ENCODE assay signal across 23 mouse cellular contexts in genomic region chr11:91262216-91262615, GRCm38 (mm10).
DNase-seq lines count a peak whose midpoint lies in the region; ATAC-seq and TF ChIP-seq lines count a peak whose summit lies in the region.
"Had no signal": no experiment of that assay in that cellular context is flagged by ENCODE, and none has a peak within 500 bp of the region (broad histone marks: within the 10 kb centered on the region; RNA-seq: fewer than 3 reads in every experiment).

No protein-coding gene starts in this region.

- H3K4me2 ChIP-seq in forebrain, embryonic 14.5 days (ENCODE audit: low read length) = no peak overlapping the region
- no peak overlapping the region for H3K4me2 ChIP-seq in forebrain, embryonic 16.5 days (ENCODE audit: low read length)
- no peak overlapping the region for H3K4me2 ChIP-seq in lung, embryonic 15.5 days
- no peak overlapping the region for H3K4me2 ChIP-seq in stomach, embryonic 15.5 days
- H3K4me2 ChIP-seq: embryonic facial prominence, embryonic 12.5 days; forebrain, embryonic 13.5 days; hindbrain, embryonic 15.5 days; kidney, embryonic 15.5 days; midbrain, embryonic 12.5 days; neural tube, embryonic 15.5 days had no signal

- no peaks in the 10 kb centered on the region for H3K9me3 ChIP-seq in forebrain, embryonic 14.5 days (replicated peaks; ENCODE audit: control insufficient read depth, low read length)
- no peaks in the 10 kb centered on the region for H3K9me3 ChIP-seq in forebrain, embryonic 16.5 days (ENCODE audit: control insufficient read depth, low read length)
- H3K9me3 ChIP-seq in lung, embryonic 15.5 days = no peaks in the 10 kb centered on the region
- H3K9me3 ChIP-seq in stomach, embryonic 15.5 days = no peaks in the 10 kb centered on the region
- H3K9me3 ChIP-seq: embryonic facial prominence, embryonic 12.5 days; forebrain, embryonic 13.5 days; heart, embryonic 10.5 days; hindbrain, embryonic 15.5 days; kidney, embryonic 15.5 days; neural tube, embryonic 15.5 days had no signal

- no peak overlapping the region for H3K9ac ChIP-seq in forebrain, embryonic 14.5 days (ENCODE audit: low read length)
- H3K9ac ChIP-seq in forebrain, embryonic 16.5 days (replicated peaks; ENCODE audit: low read depth, low read length) = no peak overlapping the region
- no peak overlapping the region for H3K9ac ChIP-seq in lung, embryonic 15.5 days
- H3K9ac ChIP-seq in stomach, embryonic 15.5 days = no peak overlapping the region
- H3K9ac ChIP-seq: embryonic facial prominence, embryonic 12.5 days; forebrain, embryonic 13.5 days; hindbrain, embryonic 15.5 days; kidney, embryonic 15.5 days; midbrain, embryonic 12.5 days; neural tube, embryonic 15.5 days had no signal

- no peak overlapping the region for H3K27ac ChIP-seq in forebrain, embryonic 14.5 days (ENCODE audit: low read depth, low read length)
- H3K27ac ChIP-seq in forebrain, embryonic 16.5 days (ENCODE audit: low read length) = no peak overlapping the region
- H3K27ac ChIP-seq in lung, embryonic 15.5 days = no peak overlapping the region
- H3K27ac ChIP-seq in stomach, embryonic 15.5 days = no peak overlapping the region
- H3K27ac ChIP-seq: embryonic facial prominence, embryonic 12.5 days; forebrain, embryonic 13.5 days; heart, embryonic 10.5 days; hindbrain, embryonic 15.5 days; kidney, embryonic 15.5 days; midbrain, embryonic 12.5 days; neural tube, embryonic 15.5 days had no signal

- DNase-seq in forebrain, embryonic 14.5 days (ENCODE audit: low spot score) = peak; percentile 47
- DNase-seq in lung, postnatal 10 days = no peak
- peak; percentile 51 for DNase-seq in brain, embryonic 14.5 days (ENCODE audit: low read depth)
- no peak for DNase-seq in cerebellum, adult 8-10 months
- no peak for DNase-seq in layer of hippocampus, adult 9-11 months
- DNase-seq: cerebellum, adult 18-20 months; cerebellum, postnatal 25 days; kidney, postnatal 4 days; right cerebral cortex, adult 18-20 months; right cerebral cortex, postnatal 4 days; thymus, postnatal 25 days had no signal

- ATAC-seq in forebrain, embryonic 14.5 days = no peak
- ATAC-seq in forebrain, embryonic 16.5 days = no peak
- peak; percentile 62; the same call in 1 of the 2 replicates for ATAC-seq in lung, embryonic 15.5 days (ENCODE audit: borderline replicate concordance, extremely low read depth, low FRiP score, low TSS enrichment)
- peak; percentile 27; the same call in 1 of the 2 replicates for ATAC-seq in stomach, embryonic 15.5 days (ENCODE audit: insufficient read depth, low FRiP score, low read depth)
- ATAC-seq: forebrain, embryonic 13.5 days; intestine, embryonic 16.5 days; Patski had no signal

- 58% methylated on average over 4 of the region's 4 CpGs for WGBS in forebrain, embryonic 14.5 days
- WGBS in forebrain, embryonic 16.5 days = 52% methylated on average over 4 of the region's 4 CpGs
- 29% methylated on average over 4 of the region's 4 CpGs for WGBS in lung, embryonic 15.5 days
- WGBS in stomach, embryonic 15.5 days = 37% methylated on average over 4 of the region's 4 CpGs

- no peak for TF ChIP-seq POLR2A in brain, embryonic 14.5 days (IDR thresholded peaks at IDR 0.05; ENCODE audit: borderline replicate concordance, extremely low read depth, insufficient read depth, insufficient read length, poor library complexity, severe bottlenecking)

- TF ChIP-seq CTCF in brain, embryonic 14.5 days (IDR thresholded peaks at IDR 0.05; ENCODE audit: borderline replicate concordance, extremely low read depth, insufficient read depth, insufficient read length) = no peak

- H3K27me3 ChIP-seq in forebrain, embryonic 14.5 days (replicated peaks; ENCODE audit: control insufficient read depth, insufficient read depth, low read length) = no peaks in the 10 kb centered on the region
- no peaks in the 10 kb centered on the region for H3K27me3 ChIP-seq in forebrain, embryonic 16.5 days (replicated peaks; ENCODE audit: control insufficient read depth, insufficient read depth, low read length)
- no peaks in the 10 kb centered on the region for H3K27me3 ChIP-seq in lung, embryonic 15.5 days
- H3K27me3 ChIP-seq in stomach, embryonic 15.5 days (replicated peaks) = no peaks in the 10 kb centered on the region
- H3K27me3 ChIP-seq: embryonic facial prominence, embryonic 12.5 days; forebrain, embryonic 13.5 days; hindbrain, embryonic 15.5 days; kidney, embryonic 15.5 days; neural tube, embryonic 15.5 days; Patski had no signal

- no peaks in the 10 kb centered on the region for H3K36me3 ChIP-seq in forebrain, embryonic 14.5 days (ENCODE audit: control insufficient read depth, insufficient read depth, low read length)
- H3K36me3 ChIP-seq in forebrain, embryonic 16.5 days (ENCODE audit: control insufficient read depth, insufficient read depth) = no peaks in the 10 kb centered on the region
- no peaks in the 10 kb centered on the region for H3K36me3 ChIP-seq in lung, embryonic 15.5 days
- no peaks in the 10 kb centered on the region for H3K36me3 ChIP-seq in stomach, embryonic 15.5 days
- H3K36me3 ChIP-seq: embryonic facial prominence, embryonic 12.5 days; heart, embryonic 10.5 days; hindbrain, embryonic 15.5 days; kidney, embryonic 15.5 days; midbrain, embryonic 12.5 days; neural tube, embryonic 15.5 days had no signal

- 0 out of 2 replicates have a peak, but pooled peaks cover 3% of the 10 kb centered on the region for H3K4me1 ChIP-seq in forebrain, embryonic 14.5 days (ENCODE audit: control insufficient read depth, insufficient read depth, low read length)
- H3K4me1 ChIP-seq in forebrain, embryonic 16.5 days (replicated peaks; ENCODE audit: control insufficient read depth, insufficient read depth, low read length) = no peaks in the 10 kb centered on the region
- 0 out of 2 replicates have a peak, but pooled peaks cover 3% of the 10 kb centered on the region for H3K4me1 ChIP-seq in lung, embryonic 15.5 days
- H3K4me1 ChIP-seq in stomach, embryonic 15.5 days = no peaks in the 10 kb centered on the region
- H3K4me1 ChIP-seq: heart, embryonic 10.5 days; hindbrain, embryonic 15.5 days; kidney, embryonic 15.5 days; midbrain, embryonic 12.5 days had no signal

- no peak overlapping the region for H3K4me3 ChIP-seq in forebrain, embryonic 14.5 days (ENCODE audit: low read depth, low read length)
- H3K4me3 ChIP-seq in forebrain, embryonic 16.5 days (replicated peaks; ENCODE audit: low read length) = no peak overlapping the region
- no peak overlapping the region for H3K4me3 ChIP-seq in lung, embryonic 15.5 days
- no peak overlapping the region for H3K4me3 ChIP-seq in stomach, embryonic 15.5 days (replicated peaks)
- H3K4me3 ChIP-seq: embryonic facial prominence, embryonic 12.5 days; forebrain, embryonic 13.5 days; heart, embryonic 10.5 days; hindbrain, embryonic 15.5 days; kidney, embryonic 15.5 days; midbrain, embryonic 12.5 days; neural tube, embryonic 15.5 days had no signal

Comparison
In these comparisons a context has a peak if more than half of its experiments do, and no peak if none do; other contexts are left out.
1. ATAC-seq: peak in lung, embryonic 15.5 days (single experiment) and stomach, embryonic 15.5 days (single experiment); none in forebrain, embryonic 14.5 days (single experiment) and forebrain, embryonic 16.5 days (single experiment).
2. DNase-seq: peak in forebrain, embryonic 14.5 days (single experiment) and brain, embryonic 14.5 days (single experiment); none in lung, postnatal 10 days (single experiment), cerebellum, adult 8-10 months (single experiment) and layer of hippocampus, adult 9-11 months (single experiment).